Mouse (Mus musculus) CD4-positive, CD25-positive, alpha-beta regulatory T cell, adult 4 months (primary cell): ENCODE data around the gene Elmsan1. TPM values are rescaled to one million over a fixed set of nuclear protein-coding genes. Genes with fewer than 3 reads are reported as not detected.

Experiments
- ATAC-seq: one replicate; pipeline ENCODE4 v1.8.0; 2017
- polyA plus RNA-seq, 2 experiments: library from polyadenylated mRNA; unstranded; fragments of 100-300 nt; shearing (Covaris generic); gene quantifications; one replicate each; pipeline ENCODE4 v1.2.1; 2017

Gene Elmsan1
- polyA plus RNA-seq, 2 experiments from 2014 or later = 7.3 to 8.2 TPM

DNA sequence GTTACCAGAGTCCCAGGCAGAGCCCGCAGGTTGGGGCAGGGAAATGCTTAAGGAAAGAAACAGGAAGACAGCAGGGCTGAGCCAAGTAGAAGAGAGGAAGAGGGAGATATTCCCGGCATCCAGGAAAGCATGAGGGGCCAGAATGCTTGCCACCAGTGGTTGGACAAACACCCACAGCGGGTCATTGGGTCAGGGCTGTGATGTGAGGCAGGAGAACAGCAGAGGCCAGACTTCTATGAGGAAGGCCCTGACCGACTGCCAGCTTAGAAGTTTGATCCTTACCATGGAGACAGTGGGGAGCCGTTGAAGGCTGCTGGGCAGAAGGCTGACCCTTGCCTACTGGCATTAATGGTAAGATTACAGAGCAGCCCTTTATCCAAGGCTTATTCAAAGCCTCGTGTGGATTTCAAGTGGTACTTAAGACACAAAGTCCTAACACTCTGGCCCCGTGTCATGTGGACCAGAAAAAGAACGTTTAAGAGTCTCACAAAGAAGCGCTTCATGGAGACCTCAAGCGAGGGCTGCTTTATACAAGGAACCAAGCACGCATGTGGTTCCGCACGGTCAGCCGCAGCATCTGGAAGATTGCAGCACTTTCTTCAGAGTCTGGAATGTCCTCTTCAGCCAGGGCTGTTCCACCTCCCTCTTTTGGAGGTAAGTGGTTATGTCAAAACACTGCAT, 4.0 kb downstream of the Elmsan1 start:
- ATAC-seq = no peak

DNA sequence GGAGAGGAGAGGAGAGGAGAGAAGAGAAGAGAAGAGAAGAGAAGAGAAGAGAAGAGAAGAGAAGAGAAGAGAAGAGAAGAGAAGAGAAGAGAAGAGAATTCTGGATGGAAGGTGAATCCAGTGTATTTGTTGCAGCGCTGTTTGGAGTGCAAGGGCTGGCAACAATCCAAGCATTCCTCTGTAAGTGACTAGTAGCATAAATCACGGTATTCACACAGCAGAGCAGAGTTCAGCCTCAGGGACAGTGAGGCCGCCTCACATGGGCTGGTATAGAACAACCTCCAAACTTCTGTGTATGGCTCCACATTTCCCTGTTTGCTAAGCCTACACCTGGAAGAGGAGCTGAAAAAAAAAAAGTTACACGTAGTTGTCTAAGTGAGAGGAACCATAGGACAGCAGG, 6.4 kb downstream of the Elmsan1 start:
- no peak for ATAC-seq

DNA sequence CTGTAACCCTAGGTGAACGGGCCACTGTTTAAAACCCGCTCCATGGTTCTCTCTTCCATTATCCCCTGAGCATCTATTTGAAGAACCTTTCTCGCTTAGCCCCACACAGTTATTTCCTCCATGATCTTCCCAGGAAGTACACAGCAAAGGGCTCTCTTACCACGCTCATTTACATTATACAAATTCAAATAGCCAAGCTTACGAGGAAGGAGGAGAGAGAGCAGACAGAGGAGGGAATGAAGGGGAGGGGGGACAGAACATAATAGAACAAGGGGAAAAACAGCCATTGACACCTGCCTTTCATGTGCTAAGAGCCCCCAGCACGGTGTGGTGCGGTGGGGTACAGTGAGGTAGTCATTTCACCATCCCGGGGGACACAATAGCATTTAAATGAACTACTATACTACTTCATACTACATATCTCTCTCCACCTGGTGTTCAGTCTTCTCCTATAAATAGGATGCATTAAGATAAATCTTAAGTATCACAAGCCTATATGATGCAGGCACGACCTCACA, 7.6 kb downstream of the Elmsan1 start:
- no peak for ATAC-seq

DNA sequence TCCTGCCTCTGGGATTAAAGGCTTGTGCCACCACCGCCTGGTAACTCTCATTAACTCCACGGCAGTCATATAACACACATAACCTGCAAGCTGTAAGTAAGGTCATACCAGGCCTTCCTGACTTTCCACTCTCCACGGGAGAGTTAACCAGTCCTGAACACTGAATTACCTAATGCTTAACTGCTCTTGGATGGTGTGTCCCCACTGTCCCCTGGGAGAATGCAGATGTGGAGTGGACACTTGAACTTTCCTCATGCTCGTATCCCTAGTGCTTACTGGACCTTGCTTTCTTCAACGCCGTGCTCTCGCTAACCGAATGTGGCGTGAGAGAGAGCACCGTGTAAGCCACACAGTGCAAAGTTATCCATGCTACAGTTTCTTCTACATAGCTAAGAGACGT, 8.4 kb downstream of the Elmsan1 start:
- ATAC-seq = no peak

GRCm38 (mm10) chr12:84209093-84209492, 9.6 kb downstream of the Elmsan1 start:
- no peak for ATAC-seq

DNA sequence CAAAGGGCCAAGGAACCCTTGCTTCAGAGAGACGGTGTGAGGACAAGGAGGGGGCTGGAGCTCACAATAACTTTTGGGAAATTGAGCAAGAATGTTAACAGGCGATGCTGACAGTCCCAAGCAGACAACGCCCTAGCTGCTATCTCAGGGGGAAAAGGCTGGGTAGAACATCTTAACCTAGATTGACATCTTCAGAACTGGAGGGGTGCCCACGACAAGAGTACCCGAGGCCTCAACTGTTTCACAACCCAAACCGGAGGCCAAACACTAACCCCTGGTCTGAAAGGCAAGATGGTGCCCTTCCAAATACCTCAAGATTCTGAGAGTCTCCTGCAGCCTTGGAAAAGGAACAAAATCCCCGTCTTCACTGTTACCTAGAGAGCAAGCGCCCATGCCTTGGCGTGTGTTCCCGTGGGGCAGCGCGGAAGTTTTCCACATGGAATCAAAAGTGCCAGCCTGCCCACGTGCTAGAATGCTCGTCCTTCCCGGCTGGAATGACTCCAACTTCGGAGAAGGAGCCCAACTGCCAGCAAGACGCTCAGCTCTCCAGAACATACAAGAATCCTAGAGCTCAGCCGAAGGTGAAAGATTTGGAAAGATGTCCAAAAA, 11.4 kb downstream of the Elmsan1 start:
- no peak for ATAC-seq

DNA sequence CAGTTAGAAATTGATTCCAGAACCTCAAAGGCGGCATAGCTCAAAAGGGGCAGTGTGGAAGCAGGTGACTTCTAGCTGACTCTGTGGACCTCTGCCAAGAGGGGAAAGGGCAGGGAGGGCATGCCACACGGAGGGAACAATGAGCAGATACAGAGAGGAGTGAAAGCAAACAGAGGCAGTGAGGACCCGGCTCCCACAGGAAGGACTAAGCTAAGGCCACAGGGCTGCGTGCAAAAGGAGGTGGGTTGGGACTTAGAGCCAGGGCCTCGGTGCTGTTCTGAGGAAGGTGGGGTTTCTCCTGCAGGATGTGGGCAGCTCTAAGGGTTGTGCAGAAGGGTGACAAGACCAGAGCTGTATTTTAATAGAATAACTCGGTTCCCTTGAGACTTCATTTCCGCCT, 12.2 kb downstream of the Elmsan1 start:
- peak; percentile 90 for ATAC-seq

DNA sequence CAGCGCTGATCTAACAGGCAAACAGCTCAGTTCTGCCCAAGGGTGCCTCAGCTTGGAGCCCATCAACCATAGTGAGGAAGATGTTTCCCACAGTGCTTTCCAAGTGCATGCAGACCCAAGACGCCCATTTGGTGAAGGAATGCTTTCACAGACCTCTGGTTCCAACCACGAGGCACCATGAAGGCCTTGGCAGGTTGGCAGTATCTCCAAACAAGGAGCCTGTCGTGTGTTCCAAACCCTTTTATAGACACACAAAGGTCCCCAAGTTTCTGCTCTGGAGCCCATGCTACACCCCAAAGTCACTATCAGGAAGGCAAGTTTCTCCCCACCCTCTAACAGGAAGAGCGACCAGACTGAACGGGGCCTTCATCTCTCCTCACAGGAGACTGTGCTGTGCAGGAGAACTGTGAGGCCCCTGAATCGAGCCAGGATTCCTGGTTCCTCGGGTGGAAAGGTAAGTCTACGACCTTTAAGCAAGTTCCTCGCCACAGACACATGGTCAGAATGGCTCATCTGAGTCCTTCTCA, 13.0 kb downstream of the Elmsan1 start:
- ATAC-seq = no peak

GRCm38 (mm10) chr12:84204662-84205061, 14.0 kb downstream of the Elmsan1 start:
- ATAC-seq = no peak

DNA sequence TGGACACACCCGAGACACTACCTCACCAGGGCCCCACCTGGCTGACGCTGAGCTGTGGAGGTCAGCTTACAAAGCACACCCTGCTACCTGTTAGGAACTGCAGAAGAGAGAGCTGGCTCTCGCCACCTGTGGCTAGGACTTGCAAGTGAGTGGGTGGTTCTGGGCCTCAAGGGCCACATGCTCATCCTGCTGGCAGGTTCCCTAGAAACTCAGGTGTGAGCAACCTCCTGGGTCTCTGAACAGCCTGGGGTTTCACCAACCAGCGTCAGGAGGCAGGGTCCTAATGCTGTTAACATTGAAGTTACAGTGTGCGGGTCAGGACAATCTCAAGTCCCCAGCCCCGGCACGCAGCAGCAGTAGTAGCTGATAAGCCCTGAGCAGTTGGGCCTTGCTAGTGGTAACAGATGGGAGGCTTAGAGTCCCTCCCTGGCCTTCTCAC, 14.9 kb downstream of the Elmsan1 start:
- no peak for ATAC-seq

GRCm38 (mm10) chr12:84203170-84203777, 15.4 kb downstream of the Elmsan1 start:
- ATAC-seq = no peak

- peak; percentile 10 for ATAC-seq
Measured at GRCm38 (mm10) chr12:84202561-84202960, 16.1 kb downstream of the Elmsan1 start.

GRCm38 (mm10) chr12:84201686-84202484, 16.8 kb downstream of the Elmsan1 start:
- peak; percentile 63 for ATAC-seq

GRCm38 (mm10) chr12:84201222-84201621, 17.5 kb downstream of the Elmsan1 start:
- ATAC-seq = no peak

DNA sequence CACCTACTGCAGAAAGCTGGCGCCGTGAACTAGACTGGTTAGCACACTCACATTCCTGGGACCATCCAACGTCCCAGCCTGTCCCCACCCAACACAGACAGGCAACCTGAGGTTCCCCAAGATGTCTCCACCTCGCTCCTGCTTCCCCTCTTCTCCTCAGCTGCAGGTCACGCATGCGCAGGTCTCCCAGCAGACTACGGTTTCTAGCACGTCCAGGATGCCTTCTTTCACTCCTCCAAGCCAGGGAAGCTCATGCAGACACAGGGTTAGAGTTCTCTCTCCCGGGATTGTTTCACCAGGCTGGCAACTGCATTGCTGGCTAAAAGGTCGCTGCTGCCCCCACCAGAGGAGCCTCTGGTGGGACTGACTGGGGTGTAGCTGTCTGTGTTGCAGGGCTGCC, 19.8 kb downstream of the Elmsan1 start:
- ATAC-seq = no peak

- no peak for ATAC-seq
Measured at GRCm38 (mm10) chr12:84198076-84198679, 20.5 kb downstream of the Elmsan1 start.

GRCm38 (mm10) chr12:84195195-84195594, 23.5 kb downstream of the Elmsan1 start:
- ATAC-seq = no peak

GRCm38 (mm10) chr12:84194400-84195109, 24.1 kb downstream of the Elmsan1 start:
- peak; percentile 2 for ATAC-seq

DNA sequence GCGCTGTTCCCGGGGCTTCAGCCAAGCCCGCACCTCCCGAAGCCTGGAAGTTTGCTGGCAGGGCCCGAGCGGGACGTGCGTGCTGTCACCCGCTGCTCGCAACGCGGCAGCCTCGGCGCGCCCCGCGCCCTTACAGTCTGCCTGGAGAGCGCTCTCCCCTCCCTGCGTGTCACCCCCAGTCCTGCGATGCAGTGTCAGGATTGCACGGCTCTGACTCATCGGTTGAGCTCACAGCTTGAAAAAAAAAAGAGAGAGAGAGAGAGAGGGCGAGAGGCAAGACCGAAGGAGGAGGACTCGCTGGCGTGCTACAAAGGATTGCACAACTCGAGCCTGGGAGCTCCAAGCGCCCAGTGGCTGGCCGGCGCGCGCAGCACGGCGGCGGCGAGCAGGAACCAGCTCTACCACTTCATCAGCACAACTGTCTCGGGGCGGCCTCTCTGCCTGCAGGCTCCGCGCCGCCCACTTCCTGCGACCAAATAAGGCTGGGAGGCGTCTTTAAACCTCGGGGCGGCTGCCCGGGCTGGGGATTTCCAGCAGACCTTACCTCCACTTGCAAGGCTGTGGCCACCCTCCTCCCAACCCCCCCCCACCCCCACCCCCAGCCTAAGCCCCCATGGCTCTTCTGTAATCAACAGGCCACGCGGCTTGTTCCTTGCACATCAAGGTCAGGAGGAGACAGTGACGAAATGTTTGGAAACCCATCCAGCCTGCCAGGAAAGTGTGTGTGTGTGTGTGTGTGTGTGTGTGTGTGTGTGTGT, 24.9 kb downstream of the Elmsan1 start:
- ATAC-seq = peak; percentile 89

GRCm38 (mm10) chr12:84192741-84193641, 25.7 kb downstream of the Elmsan1 start:
- peak; percentile 28 for ATAC-seq
